Comparison of ENCODE assay signal across 8 mouse cellular contexts in the genomic region with DNA sequence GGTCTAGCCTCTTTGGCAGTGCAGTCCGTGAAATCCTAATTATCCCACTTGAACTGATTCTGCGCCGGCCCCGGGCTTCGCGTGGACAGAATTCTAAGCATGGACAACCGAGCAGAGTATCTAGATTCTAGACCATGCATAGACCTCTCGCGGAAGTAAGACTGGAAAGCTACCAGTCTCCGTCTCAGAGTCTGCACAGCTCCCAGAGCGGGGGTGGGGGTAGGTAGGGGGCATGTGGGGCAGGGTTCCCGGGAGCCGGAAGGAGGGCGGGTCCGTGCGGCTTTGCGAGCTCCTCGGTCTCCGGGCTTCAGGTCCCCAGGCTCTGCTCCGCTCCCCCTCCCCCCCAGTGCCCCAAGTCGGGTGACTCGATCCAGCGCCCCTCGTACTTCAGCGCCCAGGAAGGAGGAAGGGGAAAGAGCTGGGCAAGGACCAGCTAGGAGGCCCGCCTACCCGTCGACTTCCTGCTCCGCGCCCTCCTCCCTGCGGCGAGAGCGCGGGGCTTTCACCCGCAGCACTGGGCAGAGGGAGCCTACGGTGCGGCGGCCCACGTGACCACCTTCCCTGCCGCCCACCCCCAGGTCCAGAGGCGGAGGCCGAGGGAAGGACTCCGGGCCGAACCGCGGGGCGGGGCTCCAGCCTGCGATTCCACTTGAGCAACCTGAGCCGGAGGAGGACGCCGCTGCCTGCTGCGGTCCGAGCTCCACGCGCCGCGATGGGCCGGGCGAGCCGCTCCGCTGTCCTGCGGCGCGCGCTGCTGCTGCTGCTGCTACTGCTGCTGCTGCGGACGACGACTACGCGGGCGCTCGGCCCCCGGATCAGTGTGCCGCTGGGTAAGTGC. TPM values are rescaled to one million over a fixed set of nuclear protein-coding genes. Genes with fewer than 3 reads are reported as not detected.
DNase-seq lines count a peak whose midpoint lies in the region; ATAC-seq and TF ChIP-seq lines count a peak whose summit lies in the region.

No protein-coding gene starts in this region.

- peak overlapping the region; percentile 95 for H3K27ac ChIP-seq in hindbrain, embryonic 15.5 days (replicated peaks)

- in situ Hi-C loops in Patski (cut with MboI; ENCODE audit: low pct_unique_long_range_greater_than_20kb), result no loop called here

- under 1% methylated on average over 63 of the region's 74 CpGs for WGBS in hindbrain, embryonic 15.5 days

- H3K4me1 ChIP-seq in hindbrain, embryonic 15.5 days (replicated peaks), result peaks cover 67% of the 10 kb centered on the region

- H3K9ac ChIP-seq in hindbrain, embryonic 15.5 days, result peak overlapping the region; percentile 84

- CTCF ChIA-PET in Patski (lab: Charles Lee), result interaction anchor here (0.9 to 1.6 kb wide), 3 partner anchors 10 to 17 kb away, joined by 3 to 6 read pairs (median 3); no protein-coding TSS in a partner anchor

- H3K4me2 ChIP-seq in hindbrain, embryonic 15.5 days, result peak overlapping the region; percentile 73

- POLR2A ChIA-PET in Patski (lab: Charles Lee), result interaction anchor here (0.8 to 1.3 kb wide), 5 partner anchors 10 to 83 kb away, joined by 3 to 5 read pairs (median 3); a partner anchor contains a TSS

- DNase-seq in Patski (ENCODE audit: low read depth, low spot score), result no peak
- peak; percentile 67 to 74 for DNase-seq in cerebellum, postnatal 36 days
- DNase-seq in frontal cortex, postnatal 36 days (ENCODE audit: low spot score in 2 of 2), result peak; percentile 82 to 83
- peak; percentile 58 to 86 for DNase-seq in left cerebral cortex, adult 8-10 months (ENCODE audit: low spot score in 2 of 2)
- peak; percentile 84 to 89 for DNase-seq in right cerebral cortex, postnatal 10 days (ENCODE audit: low spot score in 2 of 2)
- DNase-seq in urinary bladder, postnatal 14 days (ENCODE audit: low spot score), result peak; percentile 86

- no peaks in the 10 kb centered on the region for H3K27me3 ChIP-seq in Patski
- H3K27me3 ChIP-seq in hindbrain, embryonic 15.5 days, result no peaks in the 10 kb centered on the region

- ATAC-seq in Patski, result peak; percentile 88
- peak; percentile 91 for ATAC-seq in hindbrain, embryonic 15.5 days (ENCODE audit: low FRiP score, low read depth)
- ATAC-seq in megakaryocyte, adult 5-6 weeks (ENCODE audit: poor library complexity, severe bottlenecking), result peak; percentile 78

- H3K9me3 ChIP-seq in hindbrain, embryonic 15.5 days, result no peaks in the 10 kb centered on the region

- H3K4me3 ChIP-seq in hindbrain, embryonic 15.5 days, result peak overlapping the region; percentile 80

- TF ChIP-seq CTCF in Patski (IDR thresholded peaks at IDR 0.05), result no peak

- no peaks in the 10 kb centered on the region for H3K36me3 ChIP-seq in hindbrain, embryonic 15.5 days

RNA-seq across cellular contexts. Expression of a gene that starts 11.5 kb away (rescaled TPM):
- polyA plus RNA-seq in Patski (2021), result 55.3 TPM
- 22.7 and 25.7 TPM in 2 replicates for polyA plus RNA-seq in hindbrain, embryonic 15.5 days (2015; fragmentation: Nextera tagmentation; extraction: Ambion mirVana)
- 10 to 100 TPM; 18.6 to 22.7 (median 20.6) TPM for total RNA-seq in left cerebral cortex, adult 8-10 months (2022)
- 10.1 and 13.7 TPM in 2 replicates for total RNA-seq in megakaryocyte, adult 5-6 weeks (2015)
- 10.5 and 11.1 TPM in 2 replicates for total RNA-seq in megakaryocyte, adult 5-6 weeks (2017)

RNA-seq across cellular contexts. Expression of a gene that starts 34.5 kb away (rescaled TPM):
- 120 TPM for polyA plus RNA-seq in Patski (2021)
- polyA plus RNA-seq in hindbrain, embryonic 15.5 days (2015; fragmentation: Nextera tagmentation; extraction: Ambion mirVana), result 36.4 and 38.3 TPM in 2 replicates
- 10 to 100 TPM; 19.7 to 26.3 (median 25.2) TPM for total RNA-seq in left cerebral cortex, adult 8-10 months (2022)
- 107 and 134 TPM in 2 replicates for total RNA-seq in megakaryocyte, adult 5-6 weeks (2015)
- total RNA-seq in megakaryocyte, adult 5-6 weeks (2017), result 86.5 and 98.1 TPM in 2 replicates

RNA-seq across cellular contexts. Expression of a gene that starts 34.5 kb away (rescaled TPM):
- polyA plus RNA-seq in Patski (2021), result 4.0 TPM
- 4.5 and 4.6 TPM in 2 replicates for polyA plus RNA-seq in hindbrain, embryonic 15.5 days (2015; fragmentation: Nextera tagmentation; extraction: Ambion mirVana)
- total RNA-seq in left cerebral cortex, adult 8-10 months (2022), result 1 to 10 TPM; 5.9 to 6.8 (median 6.6) TPM
- total RNA-seq in megakaryocyte, adult 5-6 weeks (2015), result 5.2 and 5.4 TPM in 2 replicates
- 1.9 and 2.7 TPM in 2 replicates for total RNA-seq in megakaryocyte, adult 5-6 weeks (2017)

RNA-seq across cellular contexts. Expression of a gene that starts 48.0 kb away (rescaled TPM):
- 0.73 TPM for polyA plus RNA-seq in Patski (2021)
- polyA plus RNA-seq in hindbrain, embryonic 15.5 days (2015; fragmentation: Nextera tagmentation; extraction: Ambion mirVana), result 1.9 and 2.5 TPM in 2 replicates
- 1 to 10 TPM; 1.5 to 2.7 (median 2.1) TPM for total RNA-seq in left cerebral cortex, adult 8-10 months (2022)
- total RNA-seq in megakaryocyte, adult 5-6 weeks (2015), result 0.07 TPM in 1 of 2 replicates, not detected in the other
- 0.12 TPM in 1 of 2 replicates, not detected in the other for total RNA-seq in megakaryocyte, adult 5-6 weeks (2017)
